Mouse (Mus musculus) limb, embryonic 12.5 days (tissue): ENCODE data around the gene Grtp1. TPM values are rescaled to one million over a fixed set of nuclear protein-coding genes. Genes with fewer than 3 reads are reported as not detected.

Experiments used
- ATAC-seq: fragments of 200-750 bp; cut with Nextera tagmentation; 2 replicates; pipeline ENCODE4 v1.8.0; 2017; ENCODE audit warnings: low read depth, moderate TSS enrichment; ENCODE audit not compliant: insufficient number of reproducible peaks, insufficient read depth, low FRiP score, low TSS enrichment
- H3K27ac ChIP-seq: fragments of 300-500 bp; sonication (generic); 2 replicates; pipeline ENCODE4 v1.5.1; 2016; ENCODE audit warnings: mild to moderate bottlenecking, moderate library complexity
- H3K27me3 ChIP-seq: fragments of 300-500 bp; sonication (generic); 2 replicates; pipeline ENCODE4 v1.6.1; 2016; ENCODE audit warnings: mild to moderate bottlenecking, moderate library complexity
- H3K36me3 ChIP-seq: fragments of 300-500 bp; sonication (generic); 2 replicates; pipeline ENCODE4 v1.6.1; 2016; ENCODE audit warnings: mild to moderate bottlenecking, moderate library complexity
- H3K4me1 ChIP-seq: fragments of 300-500 bp; sonication (generic); replicated peaks from 2 replicates; pipeline ENCODE4 v1.6.1; 2016
- H3K4me2 ChIP-seq: fragments of 300-500 bp; sonication (generic); 2 replicates; pipeline ENCODE4 v1.6.1; 2016; ENCODE audit warnings: mild to moderate bottlenecking, moderate library complexity
- H3K4me3 ChIP-seq: fragments of 300-500 bp; sonication (generic); replicated peaks from 2 replicates; pipeline ENCODE4 v1.5.1; 2016; ENCODE audit warnings: mild to moderate bottlenecking
- H3K9ac ChIP-seq: fragments of 300-500 bp; sonication (generic); replicated peaks from 2 replicates; pipeline ENCODE4 v1.6.1; 2016; ENCODE audit warnings: mild to moderate bottlenecking, moderate library complexity
- H3K9me3 ChIP-seq: fragments of 300-500 bp; sonication (generic); 2 replicates; pipeline ENCODE4 v1.6.1; 2016; ENCODE audit warnings: mild to moderate bottlenecking, moderate library complexity
- WGBS: fragments of 180-500 bp; shearing (Covaris S2); methylation state at CpG from one replicate; pipeline ENCODE4 v1.1.7; 2016; 5-methylcytosine and 5-hydroxymethylcytosine counted together
- polyA plus RNA-seq: library from polyadenylated mRNA; unstranded; fragments of >200 nt; fragmentation: Nextera tagmentation; extraction: Ambion mirVana; gene quantifications from 2 replicates; pipeline ENCODE4 v1.2.1, GENCODE M21; 2016

The Grtp1 gene
- polyA plus RNA-seq, 1 experiment from 2014 or later = 14.6 TPM

DNA sequence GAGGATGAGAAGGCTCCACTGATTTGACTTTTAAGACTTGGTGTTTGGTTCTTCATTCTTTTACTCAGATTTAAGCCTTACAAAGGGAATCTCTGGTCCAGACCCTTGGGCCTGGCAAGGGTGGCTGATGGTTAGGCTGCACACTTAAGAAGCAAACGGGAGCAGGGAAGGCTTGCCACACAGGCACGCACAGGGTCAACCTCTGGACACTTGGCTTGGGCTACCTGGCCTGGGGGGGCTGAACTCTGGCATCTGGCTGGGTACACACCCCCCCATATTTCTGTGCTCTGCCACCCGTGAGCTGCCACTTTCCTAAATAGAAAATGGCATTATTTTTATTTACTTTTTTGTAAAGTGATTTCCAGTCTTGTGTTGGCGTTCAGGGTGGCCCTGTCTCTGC, 25.6 kb downstream of the Grtp1 start:
- H3K9me3 ChIP-seq = no peaks in the 10 kb centered on the region
- no peak overlapping the region for H3K4me2 ChIP-seq
- no peaks in the 10 kb centered on the region for H3K4me1 ChIP-seq
- H3K36me3 ChIP-seq = peaks cover 85% of the 10 kb centered on the region
- no peaks in the 10 kb centered on the region for H3K27me3 ChIP-seq
- 88% methylated on average over 4 of the region's 4 CpGs for WGBS
- no peak overlapping the region for H3K27ac ChIP-seq
- H3K9ac ChIP-seq = no peak overlapping the region
- no peak for ATAC-seq
- H3K4me3 ChIP-seq = no peak overlapping the region

DNA sequence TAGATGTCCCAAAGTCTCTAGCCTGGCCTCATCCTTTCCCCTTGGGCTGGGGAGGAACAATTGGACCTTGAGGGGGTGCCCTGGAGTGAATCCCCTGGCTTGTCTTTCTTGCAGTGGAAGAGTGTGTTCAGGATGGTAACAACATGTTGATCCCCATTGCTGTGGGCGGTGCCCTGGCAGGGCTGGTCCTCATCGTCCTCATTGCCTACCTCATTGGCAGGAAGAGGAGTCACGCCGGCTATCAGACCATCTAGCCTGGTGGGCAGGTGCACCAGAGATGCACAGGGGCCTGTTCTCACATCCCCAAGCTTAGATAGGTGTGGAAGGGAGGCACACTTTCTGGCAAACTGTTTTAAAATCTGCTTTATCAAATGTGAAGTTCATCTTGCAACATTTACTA, 26.1 kb downstream of the Grtp1 start:
- no peak for ATAC-seq
- Histone ChIP-seq H3K4me2 (no peak overlapping the region), H3K27me3 (no peaks in the 10 kb centered on the region), H3K9me3 (no peaks in the 10 kb centered on the region), H3K36me3 (peaks cover 90% of the 10 kb centered on the region), H3K27ac (no peak overlapping the region), H3K4me3 (no peak overlapping the region), H3K4me1 (no peaks in the 10 kb centered on the region), H3K9ac (no peak overlapping the region)
- WGBS = 93% methylated on average over 4 of the region's 4 CpGs

DNA sequence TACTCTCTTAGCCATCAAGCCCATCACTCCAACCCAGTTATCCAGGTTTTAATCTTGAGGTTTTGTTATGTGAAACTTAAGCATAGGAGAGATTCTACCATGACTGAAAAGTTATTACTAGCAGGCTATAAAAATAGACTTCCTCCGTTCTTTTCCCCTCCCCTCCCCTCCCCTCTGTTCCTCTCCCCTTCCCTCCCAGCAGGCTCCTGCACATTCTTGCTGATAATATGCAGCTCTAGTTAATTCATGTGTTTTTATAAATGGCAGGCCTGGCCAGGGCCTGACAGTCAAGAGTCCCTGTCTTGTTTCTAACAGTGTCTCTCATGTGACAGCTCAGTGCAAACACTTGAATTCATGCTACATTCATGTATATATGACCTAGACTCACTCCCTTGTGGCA, 29.9 kb downstream of the Grtp1 start:
- Histone ChIP-seq H3K27ac (no peak overlapping the region), H3K36me3 (peaks cover 96% of the 10 kb centered on the region), H3K4me1 (no peaks in the 10 kb centered on the region), H3K9me3 (no peaks in the 10 kb centered on the region), H3K4me3 (no peak overlapping the region), H3K4me2 (no peak overlapping the region), H3K9ac (no peak overlapping the region), H3K27me3 (no peaks in the 10 kb centered on the region)
- no peak for ATAC-seq
- WGBS = 46% methylated on average over 1 of the region's 1 CpGs

DNA sequence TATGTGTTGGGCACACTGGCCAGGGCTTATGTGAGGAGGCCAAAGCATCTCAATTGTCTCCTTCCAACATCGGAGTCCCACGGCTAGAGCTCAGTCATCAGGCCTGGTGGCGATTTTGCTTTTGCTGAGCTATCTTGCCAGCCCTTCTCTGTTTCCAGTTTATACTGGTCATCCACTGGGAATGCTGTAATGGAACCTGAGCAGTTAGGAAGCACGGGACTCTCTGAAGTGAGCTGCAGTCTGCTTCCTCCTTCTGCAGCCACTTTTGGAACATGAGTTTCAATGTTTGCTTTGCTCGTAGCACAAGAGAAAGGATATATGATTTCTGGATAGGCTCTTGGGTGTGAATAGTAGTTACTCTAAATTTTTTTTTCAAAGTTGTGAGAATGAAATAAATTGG, 36.1 kb downstream of the Grtp1 start:
- Histone ChIP-seq H3K9ac (no peak overlapping the region), H3K36me3 (peaks cover 35% of the 10 kb centered on the region), H3K27ac (no peak overlapping the region), H3K4me2 (no peak overlapping the region), H3K4me1 (peaks cover 7% of the 10 kb centered on the region), H3K9me3 (no peaks in the 10 kb centered on the region), H3K27me3 (no peaks in the 10 kb centered on the region), H3K4me3 (no peak overlapping the region)
- WGBS = 93% methylated on average over 5 of the region's 5 CpGs
- ATAC-seq = no peak

DNA sequence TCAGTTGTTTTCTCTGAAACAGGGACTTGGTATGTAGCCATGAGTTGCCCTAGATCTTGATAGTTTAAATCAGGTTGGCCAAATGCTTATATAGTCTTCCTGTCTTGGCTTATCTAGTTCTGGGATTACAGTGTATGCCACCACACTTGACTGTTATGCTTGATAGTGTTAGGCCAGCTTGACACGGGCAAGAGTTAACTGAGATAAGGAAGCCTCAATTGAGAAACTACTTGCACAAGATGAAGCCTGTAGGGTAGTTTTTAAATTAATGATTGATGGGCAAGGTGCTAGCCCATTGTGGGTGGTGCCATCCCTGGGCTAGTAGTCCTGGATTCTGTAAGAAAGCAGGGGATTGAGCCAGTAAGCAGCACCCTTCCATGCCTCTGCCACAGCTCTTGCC, 36.9 kb downstream of the Grtp1 start:
- Histone ChIP-seq H3K9me3 (no peaks in the 10 kb centered on the region), H3K27ac (no peak overlapping the region), H3K4me1 (peaks cover 7% of the 10 kb centered on the region), H3K36me3 (peaks cover 27% of the 10 kb centered on the region), H3K9ac (no peak overlapping the region), H3K4me3 (no peak overlapping the region), H3K27me3 (no peaks in the 10 kb centered on the region), H3K4me2 (no peak overlapping the region)
- 87% methylated on average over 1 of the region's 1 CpGs for WGBS
- ATAC-seq = no peak

DNA sequence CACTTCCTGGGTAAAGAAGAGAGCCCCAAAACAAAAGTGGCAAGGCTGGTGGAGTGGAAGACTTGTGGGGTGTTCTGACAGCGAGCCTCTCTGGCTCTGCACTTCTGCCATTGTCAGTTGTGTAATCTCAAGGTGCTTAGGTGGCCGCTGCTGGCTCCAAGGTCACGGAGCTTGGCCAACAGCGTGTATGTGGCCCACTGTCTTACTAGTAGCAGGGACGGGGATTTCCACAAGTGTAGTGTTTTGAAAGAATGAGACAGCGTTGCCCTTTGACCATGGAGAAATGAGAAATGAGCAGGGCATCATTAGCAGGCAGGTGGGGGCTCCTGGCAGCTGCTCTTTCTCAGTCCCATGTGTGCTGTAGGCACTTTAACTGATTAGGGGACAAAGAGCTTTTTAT, 38.3 kb downstream of the Grtp1 start:
- no peaks in the 10 kb centered on the region for H3K9me3 ChIP-seq
- WGBS = 91% methylated on average over 6 of the region's 6 CpGs
- no peak overlapping the region for H3K9ac ChIP-seq

DNA sequence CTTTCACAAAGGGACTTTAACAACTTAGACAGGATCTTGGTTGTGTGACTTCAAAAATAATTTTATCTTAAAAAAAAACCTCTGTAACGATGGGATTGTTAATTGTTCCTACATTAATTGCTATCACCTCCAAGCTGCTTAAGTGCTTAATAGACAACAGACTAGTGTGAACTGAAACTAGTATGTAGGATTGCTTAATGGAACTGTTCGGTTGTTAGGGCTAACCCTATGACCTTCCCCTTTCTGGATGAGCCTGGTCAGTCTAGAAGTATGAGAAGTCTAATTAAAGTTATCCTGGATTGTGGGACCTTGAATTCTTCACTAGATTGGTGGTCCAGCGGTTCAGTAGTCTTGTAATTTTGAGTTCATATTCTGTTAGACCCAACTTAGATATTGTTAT, 39.7 kb downstream of the Grtp1 start:
- 77% methylated on average over 3 of the region's 3 CpGs for WGBS
- no peaks in the 10 kb centered on the region for H3K27me3 ChIP-seq
- no peak overlapping the region for H3K4me3 ChIP-seq
- H3K36me3 ChIP-seq = no peaks in the 10 kb centered on the region
- no peaks in the 10 kb centered on the region for H3K9me3 ChIP-seq
- H3K4me2 ChIP-seq = peak overlapping the region; percentile 92; the same call in 1 of the 2 replicates
- ATAC-seq = no peak
- H3K4me1 ChIP-seq = peaks cover 7% of the 10 kb centered on the region
- H3K27ac ChIP-seq = no peak overlapping the region
- H3K9ac ChIP-seq = peak overlapping the region; percentile 97; the same call in 1 of the 2 replicates

More for the DNA sequence above, 38.3 kb downstream of the Grtp1 start:
- H3K4me3 ChIP-seq = no peak overlapping the region
- ATAC-seq = no peak
- H3K4me1 ChIP-seq = peaks cover 7% of the 10 kb centered on the region
- H3K27ac ChIP-seq = no peak overlapping the region
- H3K36me3 ChIP-seq = peaks cover 12% of the 10 kb centered on the region
- H3K27me3 ChIP-seq = no peaks in the 10 kb centered on the region
- no peak overlapping the region for H3K4me2 ChIP-seq

DNA sequence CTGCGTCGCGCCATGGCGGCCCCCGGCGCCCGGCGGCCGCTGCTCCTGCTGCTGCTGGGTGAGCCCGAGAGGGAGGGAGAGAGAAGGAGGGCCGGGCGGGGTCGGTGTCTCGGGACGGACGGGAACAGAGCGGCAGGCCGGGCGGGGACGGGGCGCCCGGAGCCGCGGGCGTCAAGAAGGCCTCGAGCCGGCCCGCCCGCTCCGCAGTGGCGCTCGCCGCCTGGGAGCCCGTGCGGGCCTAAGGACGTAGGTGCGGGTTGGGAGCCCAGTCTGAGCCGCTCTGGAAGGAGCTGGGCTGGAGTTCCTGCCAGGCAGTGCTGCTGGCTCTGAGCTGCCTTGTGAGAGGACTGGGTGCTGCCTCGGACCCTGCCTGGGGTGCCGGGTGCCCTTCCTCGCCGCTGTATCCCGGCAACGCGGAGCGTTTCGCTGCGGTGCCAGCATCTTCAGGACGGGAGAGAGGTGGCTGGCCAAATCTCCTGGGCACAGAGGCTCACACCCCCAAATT, 41.0 kb downstream of the Grtp1 start:
- no peak overlapping the region for H3K27ac ChIP-seq
- 2% methylated on average over 46 of the region's 49 CpGs for WGBS
- H3K9ac ChIP-seq = peak overlapping the region; percentile 97
- H3K4me2 ChIP-seq = peak overlapping the region; percentile 92
- H3K4me1 ChIP-seq = peaks cover 7% of the 10 kb centered on the region
- no peaks in the 10 kb centered on the region for H3K27me3 ChIP-seq
- no peaks in the 10 kb centered on the region for H3K36me3 ChIP-seq
- ATAC-seq = peak; percentile 45
- H3K9me3 ChIP-seq = no peaks in the 10 kb centered on the region
- H3K4me3 ChIP-seq = peak overlapping the region; percentile 99

DNA sequence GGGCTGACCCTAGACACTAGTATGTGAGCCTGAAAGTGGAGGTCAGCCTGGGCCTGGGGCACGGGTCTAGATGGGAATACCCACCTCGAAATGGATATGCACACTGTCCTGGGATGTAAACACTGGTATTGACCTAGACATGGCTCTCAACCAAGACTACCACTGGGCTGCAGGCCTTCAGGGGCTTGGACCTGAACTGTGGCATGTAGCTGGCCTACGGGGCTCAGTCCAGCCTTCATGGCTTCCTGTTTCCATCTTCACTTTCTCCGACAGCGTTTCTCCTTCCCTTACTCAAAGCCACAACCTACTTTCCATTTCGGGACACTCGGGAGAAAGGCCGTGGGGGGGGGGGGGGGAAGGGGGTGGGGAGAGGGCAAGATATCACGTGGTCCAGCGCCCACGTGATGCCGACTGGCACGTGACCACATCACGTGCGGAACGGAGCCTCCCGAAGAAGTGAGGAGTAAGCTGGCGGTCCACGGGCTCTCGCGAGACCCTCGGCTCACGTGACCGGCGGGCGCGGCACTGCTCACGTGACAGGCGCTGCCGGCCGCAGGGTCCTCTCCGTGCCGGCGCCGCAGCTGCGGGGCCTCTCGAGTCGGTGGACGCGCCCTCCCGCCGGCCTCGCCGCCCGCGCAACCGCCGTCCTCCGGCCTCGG, 41.6 kb downstream of the Grtp1 start, which contains the start of gene Lamp1:
TSS of gene Lamp1 (plus strand) at position 444 of the 659 bp plus-strand sequence.
- Histone ChIP-seq H3K4me1 (peaks cover 7% of the 10 kb centered on the region), H3K9me3 (no peaks in the 10 kb centered on the region), H3K4me2 (peak within 1 kb of the TSS; percentile 92), H3K9ac (peak within 1 kb of the TSS; percentile 97), H3K27ac (peak within 1 kb of the TSS; percentile 45; the same call in 1 of the 2 replicates), H3K27me3 (no peaks in the 10 kb centered on the region), H3K36me3 (peaks cover 4% of the 10 kb centered on the region; the same call in 1 of the 2 replicates), H3K4me3 (peak within 1 kb of the TSS; percentile 99)
- ATAC-seq = peak; percentile 96
- 2% methylated on average over 23 of the region's 50 CpGs for WGBS

DNA sequence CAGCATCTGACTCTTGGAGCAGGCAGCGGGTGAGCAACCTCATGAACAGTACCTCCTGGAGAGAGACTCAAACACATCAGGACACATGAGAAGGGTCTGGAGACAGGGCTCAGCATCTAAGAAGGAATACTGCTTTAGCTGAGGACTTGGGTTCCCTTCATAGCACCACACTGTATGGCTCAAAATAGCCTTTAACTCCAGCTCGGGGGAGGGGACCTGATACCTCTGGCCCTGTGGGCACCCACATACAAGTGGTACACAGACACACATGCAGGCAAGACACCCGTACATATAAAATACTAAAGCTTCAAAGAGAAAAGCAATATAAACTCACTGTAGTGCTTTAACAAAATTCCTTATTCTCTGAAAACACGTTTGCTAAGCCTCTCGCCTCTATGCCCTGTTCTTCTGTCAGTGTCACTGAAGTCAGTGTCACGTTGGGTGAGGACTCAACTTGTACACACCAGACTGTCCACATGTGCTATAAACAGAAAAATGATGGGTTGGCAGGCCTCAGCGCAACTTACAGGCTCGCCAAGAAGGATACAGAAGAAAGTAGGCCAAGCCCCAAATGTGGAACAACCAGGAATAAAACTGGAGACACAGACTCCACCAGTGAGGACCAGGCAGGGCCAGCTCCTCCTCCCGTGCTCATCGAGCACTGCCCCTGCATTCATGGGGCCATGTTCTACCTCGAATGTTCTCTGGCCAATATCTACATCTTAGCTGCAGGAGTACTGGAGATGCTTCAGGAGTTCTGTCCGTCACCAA, 43.9 kb downstream of the Grtp1 start:
- Histone ChIP-seq H3K4me1 (peaks cover 7% of the 10 kb centered on the region), H3K4me2 (no peak overlapping the region), H3K27ac (no peak overlapping the region), H3K27me3 (no peaks in the 10 kb centered on the region), H3K36me3 (peaks cover 4% of the 10 kb centered on the region; the same call in 1 of the 2 replicates), H3K9ac (no peak overlapping the region), H3K9me3 (no peaks in the 10 kb centered on the region), H3K4me3 (no peak overlapping the region)
- 72% methylated on average over 12 of the region's 12 CpGs for WGBS
- ATAC-seq = no peak

DNA sequence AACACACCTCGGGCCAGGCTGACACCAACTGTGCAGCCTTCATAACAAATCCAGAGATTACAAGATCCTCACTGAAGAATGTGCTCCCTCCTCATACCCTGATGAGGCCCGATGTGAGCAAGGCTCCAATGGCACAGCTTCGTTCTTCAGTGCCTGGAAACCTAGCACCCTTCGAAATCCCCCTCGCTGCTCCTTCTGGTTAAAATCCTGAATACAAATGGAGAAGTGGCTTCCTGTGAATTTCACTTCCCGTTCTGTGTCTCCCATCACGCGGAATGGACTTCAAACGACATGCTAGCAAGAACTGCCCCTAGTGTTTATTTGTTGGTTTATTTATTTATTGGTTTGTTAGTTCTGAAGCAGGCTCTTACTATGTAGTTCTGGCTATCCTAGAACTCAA, 45.1 kb downstream of the Grtp1 start:
- Histone ChIP-seq H3K27me3 (no peaks in the 10 kb centered on the region), H3K27ac (no peak overlapping the region), H3K4me2 (no peak overlapping the region), H3K9me3 (no peaks in the 10 kb centered on the region), H3K36me3 (peaks cover 10% of the 10 kb centered on the region; the same call in 1 of the 2 replicates), H3K9ac (no peak overlapping the region), H3K4me1 (peaks cover 5% of the 10 kb centered on the region), H3K4me3 (no peak overlapping the region)
- 70% methylated on average over 9 of the region's 9 CpGs for WGBS
- no peak for ATAC-seq
